Mouse (Mus musculus): ENCODE measurements around the gene Arhgap25.
"Not testable (repeated sequence)": the region's sequence is repeated elsewhere in the genome, so short reads cannot be mapped to it uniquely, and the experiment has no call there.

Gene Arhgap25

DNA sequence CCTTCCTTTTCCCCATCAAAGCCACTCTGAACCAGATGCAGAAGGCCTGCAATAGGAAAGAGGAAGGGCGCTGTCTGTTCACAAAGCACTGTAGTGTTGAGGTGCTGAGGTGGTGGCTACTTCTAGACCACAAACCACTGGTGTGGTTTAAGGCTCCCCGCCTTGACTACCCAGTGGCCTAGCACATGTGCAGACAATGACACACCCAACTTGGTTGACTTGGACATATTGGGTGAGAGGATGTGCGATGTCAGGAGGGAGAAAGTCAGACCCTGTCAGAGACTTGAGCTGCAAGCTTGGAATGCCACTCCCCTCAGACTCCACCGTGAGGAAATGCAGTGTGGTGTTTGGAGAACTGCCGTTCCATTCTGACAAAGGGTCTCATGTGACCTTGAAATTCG lies 8.1 kb upstream of the Arhgap25 start:
- CTCF ChIA-PET: interaction anchor here in 2 of 4 experiments (0.6 to 1.5 kb wide), 2 partner anchors 10 to 165 kb away, joined by 3 to 5 read pairs; no protein-coding TSS in a partner anchor
- POLR2A ChIA-PET: interaction anchor here in 3 of 4 experiments (0.6 to 2.0 kb wide), 4 partner anchors 11 to 742 kb away, joined by 3 to 6 read pairs (median 4); no protein-coding TSS in a partner anchor

DNA sequence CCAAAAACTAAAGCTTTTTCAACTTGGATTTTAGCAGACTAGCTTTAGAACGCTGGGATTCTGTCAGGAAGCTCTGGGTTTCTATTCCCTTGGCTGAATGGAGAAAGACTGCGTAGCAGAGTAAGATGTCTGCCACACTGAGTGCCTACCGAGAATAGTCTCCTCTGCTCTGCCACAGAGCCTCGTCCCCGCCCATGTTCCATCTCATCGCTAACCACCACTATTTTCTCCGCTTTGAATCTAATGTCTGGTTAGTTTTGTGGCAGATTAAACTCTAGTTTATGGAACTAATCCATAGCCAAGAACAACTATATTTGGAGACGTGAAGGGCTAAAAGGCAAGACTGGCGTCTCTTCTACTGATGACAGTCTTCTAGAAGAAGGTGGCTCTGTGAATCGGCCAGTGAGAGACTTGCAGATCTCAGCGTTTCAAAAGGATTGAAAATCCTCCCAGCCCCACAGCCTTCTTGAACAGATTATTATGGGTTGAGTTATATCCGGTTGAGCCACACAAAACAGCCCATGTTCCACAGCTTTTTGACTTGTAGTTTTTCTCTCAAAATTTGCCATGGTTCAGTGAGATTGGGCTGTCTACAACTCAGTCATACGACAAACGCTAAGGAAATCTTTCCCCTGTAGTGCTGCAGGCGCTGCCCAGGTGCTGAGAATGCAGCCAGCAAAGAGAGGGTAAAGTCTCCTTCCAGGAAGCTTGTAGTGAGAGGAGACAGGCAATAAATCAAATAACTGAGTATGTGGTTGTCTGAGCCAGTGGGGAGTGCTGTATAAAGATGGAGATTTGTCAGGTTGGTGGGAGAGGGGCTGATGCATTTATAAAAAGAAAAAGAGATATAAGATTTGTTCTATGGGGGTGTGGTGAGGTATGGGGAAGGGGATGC lies 5.6 kb upstream of the Arhgap25 start:
- ChIA-PET POLR2A (interaction anchor here in 1 of 4 experiments (1.0 kb wide), 1 partner anchor 8 kb away, joined by 3 read pairs; no protein-coding TSS in a partner anchor), CTCF (interaction anchor here in 1 of 4 experiments (0.5 kb wide), 1 partner anchor 52 kb away, joined by 3 read pairs; the partner anchor contains the start of gene Prokr1)

DNA sequence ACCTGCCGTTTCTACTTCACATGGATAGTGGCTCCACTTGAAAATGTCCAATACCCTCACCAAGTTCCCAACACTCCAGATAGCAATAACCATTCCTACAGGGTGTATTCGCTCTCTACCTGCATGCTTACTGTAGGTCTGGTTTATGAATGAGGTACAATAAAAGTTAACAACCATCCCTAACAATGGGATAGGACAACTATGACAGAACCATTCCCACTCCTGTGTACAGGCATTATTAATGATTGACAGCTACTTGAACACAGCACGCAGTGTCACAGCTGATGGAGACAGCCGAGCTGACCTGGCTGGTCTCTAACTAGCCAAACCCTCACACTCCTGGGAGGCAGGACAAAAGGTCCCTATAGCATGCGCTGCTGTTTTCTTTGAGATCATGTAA lies 4.6 kb upstream of the Arhgap25 start:
- POLR2A ChIA-PET: interaction anchor here in 1 of 4 experiments (0.5 to 1.0 kb wide), 2 partner anchors 9 to 17 kb away, joined by 3 to 5 read pairs; no protein-coding TSS in a partner anchor
- CTCF ChIA-PET: interaction anchor here in 2 of 4 experiments (0.5 to 0.6 kb wide), 2 partner anchors 29 to 53 kb away, joined by 3 to 5 read pairs; partner anchors contain the start of gene Prokr1 (in 1 of the 2)

DNA sequence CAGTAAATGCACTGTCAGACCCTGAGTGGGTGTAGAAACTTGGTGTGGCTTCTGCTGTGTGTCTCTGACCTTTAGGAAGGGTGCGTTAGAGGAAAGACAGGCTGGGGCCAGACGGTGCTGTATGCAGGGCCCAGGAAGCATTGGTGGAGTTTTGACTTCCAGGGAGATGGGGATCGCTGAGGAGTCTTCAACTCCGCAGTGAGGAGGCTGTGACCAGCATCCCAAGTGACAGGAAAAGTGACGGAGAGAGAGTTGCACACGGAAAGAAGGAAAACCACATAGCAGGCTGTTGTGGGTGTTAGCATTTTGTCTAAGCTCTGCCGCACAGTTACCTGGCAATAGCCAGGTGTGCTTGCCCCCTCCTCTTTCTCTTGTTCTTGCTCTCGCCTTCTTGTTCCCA lies 3.2 kb upstream of the Arhgap25 start:
- CTCF ChIA-PET: no interaction called here
- POLR2A ChIA-PET: interaction anchor here in 1 of 4 experiments (1.7 kb wide), 1 partner anchor 10 kb away, joined by 6 read pairs; no protein-coding TSS in a partner anchor

DNA sequence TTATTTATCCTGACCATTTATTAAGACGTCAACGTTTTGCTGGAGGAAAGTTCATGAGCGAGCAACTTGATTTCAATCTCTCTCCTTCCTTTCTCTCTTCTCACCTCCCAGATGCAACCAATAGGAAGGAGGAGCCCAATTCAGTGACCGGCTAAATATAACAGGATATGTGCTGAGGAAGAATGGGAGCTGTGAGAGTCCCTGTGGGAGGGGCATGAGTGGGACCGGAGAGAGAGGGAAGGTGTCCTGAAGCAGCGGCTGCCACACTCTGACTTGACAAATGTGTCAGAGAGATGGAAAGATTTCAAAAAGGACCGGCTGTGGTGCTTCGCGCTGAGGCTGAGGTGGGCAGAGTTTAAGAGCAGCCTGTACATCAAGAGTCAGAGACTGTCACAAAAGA lies 2.6 kb upstream of the Arhgap25 start:
- ChIA-PET POLR2A (interaction anchor here in 1 of 4 experiments (1.7 kb wide), 1 partner anchor 10 kb away, joined by 6 read pairs; no protein-coding TSS in a partner anchor), CTCF (no interaction called here)

DNA sequence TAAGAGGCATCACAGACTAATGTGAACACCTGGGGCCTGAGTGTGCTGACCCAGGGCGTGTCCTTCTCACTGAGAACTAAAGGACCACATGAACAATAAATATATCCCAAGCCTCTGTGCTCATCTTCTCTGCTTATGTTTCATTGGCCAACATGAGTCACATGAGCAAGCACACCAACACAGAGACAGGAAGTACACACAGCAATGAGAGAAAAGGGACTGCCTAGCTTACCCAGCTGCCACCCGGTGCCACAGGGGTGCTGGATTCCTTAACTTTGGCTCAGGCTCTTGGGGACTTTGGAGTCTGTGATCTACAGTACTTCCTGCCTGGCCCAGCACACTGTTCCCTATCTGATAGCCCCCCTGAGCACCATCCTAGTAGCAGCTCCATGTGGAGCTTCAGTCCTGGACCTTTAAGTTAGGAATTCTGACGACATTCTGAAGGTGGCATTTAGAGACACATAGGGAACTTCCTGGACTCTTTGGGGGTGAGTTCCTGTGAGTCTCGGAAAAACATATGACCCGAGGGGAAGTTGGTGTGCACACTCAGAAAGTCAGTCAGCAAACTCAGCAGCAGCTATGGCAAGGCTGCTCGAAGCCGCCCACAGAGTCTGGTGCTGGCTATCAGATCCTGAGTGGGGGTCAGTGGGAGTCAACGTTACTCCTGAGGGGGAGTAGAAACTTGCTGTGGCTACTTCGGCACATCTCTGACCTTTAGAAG lies 2.0 kb upstream of the Arhgap25 start:
- ChIA-PET POLR2A (no interaction called here), CTCF (no interaction called here)

DNA sequence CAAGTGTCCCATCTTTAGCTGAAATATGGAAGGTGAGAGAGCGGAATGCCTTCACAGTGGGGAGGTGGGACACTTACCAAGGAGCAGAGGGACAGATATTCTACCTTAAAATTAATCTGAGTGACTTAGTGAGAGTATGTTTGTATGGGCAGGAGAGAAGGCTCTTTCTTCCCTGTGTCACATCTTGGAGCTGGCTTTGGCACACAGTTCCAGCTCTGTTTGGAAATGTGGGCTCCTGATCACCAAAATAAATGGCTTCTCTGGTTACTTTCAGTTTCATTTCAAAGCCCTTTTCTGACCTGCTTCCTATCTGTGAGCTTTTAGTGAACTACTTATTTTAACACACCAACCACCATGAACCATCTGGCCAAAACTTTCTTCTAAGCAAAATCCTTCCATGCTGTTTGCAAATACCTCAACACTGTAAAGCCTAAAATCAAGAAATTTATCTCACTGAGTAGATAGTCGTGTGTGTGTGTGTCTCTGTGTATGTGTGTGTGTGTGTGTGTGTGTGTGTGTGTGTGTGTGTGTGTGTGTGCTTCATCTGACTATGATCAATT lies 1.5 kb downstream of the Arhgap25 start:
- POLR2A ChIA-PET: interaction anchor here in 1 of 4 experiments (0.5 to 1.5 kb wide), 3 partner anchors 13 to 374 kb away, joined by 3 read pairs; no protein-coding TSS in a partner anchor
- CTCF ChIA-PET: interaction anchor here in 3 of 4 experiments (0.6 to 0.7 kb wide), 3 partner anchors 176 to 324 kb away, joined by 3 read pairs; no protein-coding TSS in a partner anchor

DNA sequence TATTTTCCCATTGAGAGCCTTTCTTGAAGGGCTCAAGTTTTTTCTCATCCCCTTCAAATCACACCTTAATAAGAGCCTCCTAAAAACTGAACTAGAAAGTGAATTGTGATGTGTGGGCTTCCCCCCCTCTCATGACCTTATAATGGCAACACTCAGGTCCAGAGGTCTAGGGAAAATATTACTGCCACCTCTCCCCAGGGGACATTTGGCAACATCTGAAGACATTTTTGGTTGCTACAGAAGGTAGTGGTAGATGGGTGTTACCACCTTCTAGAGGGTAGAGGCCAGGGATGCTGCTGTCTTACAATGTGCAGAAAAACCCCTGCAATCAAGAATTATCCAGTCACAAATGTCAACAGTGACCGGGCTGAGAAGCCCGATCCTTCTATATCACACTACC lies 2.7 kb downstream of the Arhgap25 start:
- ChIA-PET CTCF (no interaction called here), POLR2A (interaction anchor here in 1 of 4 experiments (0.5 kb wide), 1 partner anchor 17 kb away, joined by 4 read pairs; no protein-coding TSS in a partner anchor)

DNA sequence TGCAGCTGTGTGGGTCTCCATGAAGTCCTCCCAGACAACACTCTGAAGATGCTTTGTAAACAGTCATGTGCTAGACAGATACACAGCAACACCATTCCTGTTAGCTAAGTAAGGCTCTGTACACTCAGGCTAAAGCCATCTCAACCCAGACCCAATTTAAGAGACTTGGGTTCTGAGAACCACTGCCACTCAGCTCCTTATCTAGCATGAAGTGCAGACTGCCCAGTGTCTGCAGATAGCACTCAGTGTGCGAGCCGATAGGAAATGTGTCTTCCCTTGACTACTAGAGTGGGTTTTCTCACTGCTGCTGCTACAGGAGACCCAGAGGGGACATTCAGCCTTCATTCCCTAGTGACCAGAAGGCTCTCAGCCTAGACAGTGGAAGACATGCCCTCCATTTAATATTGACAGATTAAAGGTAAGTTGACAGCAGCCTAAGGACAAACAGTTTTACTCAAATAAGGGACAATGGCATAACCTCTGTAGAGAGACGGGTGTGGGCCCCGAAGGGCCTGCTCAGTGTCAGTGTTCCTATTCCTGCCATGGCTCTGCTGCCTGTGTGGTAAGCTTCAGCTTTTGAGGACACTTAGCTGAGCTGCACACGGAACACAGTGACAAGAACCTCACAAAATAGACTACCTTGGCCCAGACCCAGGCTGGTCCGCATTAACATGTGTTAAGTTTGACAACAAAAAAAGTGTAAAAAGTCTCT lies 5.1 kb downstream of the Arhgap25 start:
- CTCF ChIA-PET: interaction anchor here in 2 of 4 experiments (0.5 to 2.5 kb wide), 3 partner anchors 20 to 91 kb away, joined by 3 to 6 read pairs (median 4); no protein-coding TSS in a partner anchor
- POLR2A ChIA-PET: interaction anchor here in 3 of 4 experiments (0.5 to 1.4 kb wide), 6 partner anchors 45 to 1031 kb away, joined by 3 to 7 read pairs (median 4); partner anchors contain the start of gene Rpn1 (in 1 of the 3)

DNA sequence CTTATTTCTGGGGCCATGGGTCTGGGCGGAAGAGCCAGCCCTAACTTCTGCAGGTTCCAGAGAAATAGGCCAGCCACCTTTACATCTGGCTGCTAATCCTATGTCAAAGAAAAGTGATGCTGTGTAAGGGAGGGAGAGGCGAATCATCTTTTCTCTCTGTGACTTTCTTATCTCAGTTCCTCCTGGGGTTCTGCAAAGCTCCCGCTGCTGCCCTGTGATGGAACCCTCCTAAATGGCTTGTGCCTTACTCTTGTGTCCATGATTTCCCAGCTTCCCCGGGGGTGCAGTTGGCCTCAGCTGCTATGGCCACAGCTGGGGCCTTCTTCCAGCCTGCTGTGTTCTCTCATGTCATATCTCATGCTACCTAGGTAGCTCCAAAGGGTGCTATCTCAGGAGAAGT lies 5.7 kb downstream of the Arhgap25 start:
- ChIA-PET CTCF (interaction anchor here in 2 of 4 experiments (0.6 to 2.5 kb wide), 2 partner anchors 24 to 90 kb away, joined by 4 to 6 read pairs; no protein-coding TSS in a partner anchor), POLR2A (interaction anchor here in 3 of 4 experiments (0.6 to 0.8 kb wide), 3 partner anchors 386 to 557 kb away, joined by 3 read pairs; partner anchors contain the start of gene Rpn1 (in 1 of the 3))

DNA sequence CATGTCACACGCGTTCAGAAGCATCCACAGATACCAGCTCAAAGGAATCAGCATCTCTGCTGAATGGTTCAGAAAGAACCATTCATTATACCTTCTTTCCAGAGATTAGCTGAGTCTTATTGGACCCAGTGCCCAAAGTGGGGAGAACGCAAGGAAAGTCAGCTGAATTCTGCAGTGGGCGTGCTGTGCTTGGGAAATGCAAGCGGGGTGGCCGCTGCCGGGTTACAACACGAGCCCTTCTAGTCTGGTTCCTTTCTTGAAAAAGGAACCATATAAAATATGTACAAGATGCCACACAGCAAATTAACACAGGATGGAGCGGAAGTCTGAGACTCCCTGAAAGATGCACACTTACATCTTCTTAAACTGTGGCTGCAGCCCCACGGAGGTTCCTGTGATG lies 7.9 kb downstream of the Arhgap25 start:
- POLR2A ChIA-PET: interaction anchor here in 2 of 4 experiments (0.6 to 1.3 kb wide), 2 partner anchors 20 to 514 kb away, joined by 3 to 4 read pairs; no protein-coding TSS in a partner anchor
- CTCF ChIA-PET: interaction anchor here in 2 of 4 experiments (0.7 to 1.0 kb wide), 2 partner anchors 12 to 59 kb away, joined by 3 to 4 read pairs; no protein-coding TSS in a partner anchor

DNA sequence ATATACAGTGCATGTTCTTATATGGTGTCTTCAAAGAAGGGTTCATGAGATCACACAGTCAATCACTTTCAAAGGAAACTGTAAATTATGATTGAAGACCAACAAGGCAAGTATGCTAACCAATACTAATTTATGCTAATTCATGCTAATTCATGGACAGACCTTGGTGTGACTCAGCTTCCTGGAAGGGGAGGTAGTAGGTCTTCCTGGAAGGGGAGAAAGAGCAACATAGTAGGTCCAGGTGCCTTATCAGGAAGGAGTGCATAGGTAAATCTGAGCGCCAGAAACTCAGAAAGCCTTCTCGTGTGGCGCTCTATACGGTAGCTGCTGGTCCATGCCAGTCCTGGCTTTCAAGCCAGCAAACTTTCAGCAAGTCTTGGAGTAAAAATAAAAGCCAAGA lies 8.8 kb downstream of the Arhgap25 start:
- ChIA-PET POLR2A (interaction anchor here in 1 of 4 experiments (1.3 kb wide), 1 partner anchor 21 kb away, joined by 4 read pairs; no protein-coding TSS in a partner anchor), CTCF (interaction anchor here in 1 of 4 experiments (1.0 kb wide), 1 partner anchor 58 kb away, joined by 3 read pairs; no protein-coding TSS in a partner anchor)

DNA sequence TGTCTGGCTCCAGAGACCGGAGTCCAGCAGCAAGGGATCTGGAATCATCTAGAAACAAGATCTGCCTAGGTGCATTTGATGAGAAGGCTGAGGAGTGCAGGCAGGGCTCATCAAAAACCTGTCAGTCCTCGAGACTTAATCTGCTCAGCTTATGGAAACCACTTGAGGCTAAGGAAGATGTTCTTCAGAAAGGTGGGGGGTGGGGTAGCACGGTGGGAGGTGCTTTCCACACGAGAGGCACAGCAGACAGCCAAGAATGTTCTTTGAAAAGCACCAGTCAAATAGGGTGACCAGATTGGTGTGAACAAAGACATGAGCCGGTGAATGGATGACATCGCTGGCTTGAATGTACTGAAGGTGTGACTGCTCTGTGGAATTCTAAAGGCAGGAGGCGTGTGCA lies 9.3 kb downstream of the Arhgap25 start:
- POLR2A ChIA-PET: interaction anchor here in 2 of 4 experiments (0.6 to 1.3 kb wide), 2 partner anchors 22 to 368 kb away, joined by 3 to 4 read pairs; no protein-coding TSS in a partner anchor
- CTCF ChIA-PET: interaction anchor here in 1 of 4 experiments (1.1 kb wide), 1 partner anchor 11 kb away, joined by 4 read pairs; no protein-coding TSS in a partner anchor

DNA sequence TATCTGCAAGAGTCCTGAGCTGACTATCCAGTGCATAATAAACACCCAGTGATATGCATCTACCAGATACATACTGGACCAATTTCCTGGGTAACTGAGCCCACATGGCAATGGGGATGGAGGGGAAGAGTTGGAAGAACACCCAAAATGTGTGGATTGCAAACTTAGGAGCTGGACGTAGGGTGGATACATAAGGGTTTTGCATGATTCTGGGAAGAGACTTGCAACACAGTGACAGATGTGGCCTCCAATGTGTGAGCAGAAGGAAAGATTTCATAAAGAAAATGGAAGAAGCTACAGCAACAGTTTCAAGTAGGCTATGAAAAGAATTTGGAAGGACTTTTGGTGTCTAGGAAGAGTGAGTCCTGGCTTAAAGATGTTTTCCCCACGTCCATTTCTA lies 10.0 kb downstream of the Arhgap25 start:
- CTCF ChIA-PET: interaction anchor here in 2 of 4 experiments (1.1 kb wide), 2 partner anchors 10 to 83 kb away, joined by 3 to 4 read pairs; no protein-coding TSS in a partner anchor
- POLR2A ChIA-PET: interaction anchor here in 1 of 4 experiments (0.6 kb wide), 1 partner anchor 369 kb away, joined by 3 read pairs; no protein-coding TSS in a partner anchor

DNA sequence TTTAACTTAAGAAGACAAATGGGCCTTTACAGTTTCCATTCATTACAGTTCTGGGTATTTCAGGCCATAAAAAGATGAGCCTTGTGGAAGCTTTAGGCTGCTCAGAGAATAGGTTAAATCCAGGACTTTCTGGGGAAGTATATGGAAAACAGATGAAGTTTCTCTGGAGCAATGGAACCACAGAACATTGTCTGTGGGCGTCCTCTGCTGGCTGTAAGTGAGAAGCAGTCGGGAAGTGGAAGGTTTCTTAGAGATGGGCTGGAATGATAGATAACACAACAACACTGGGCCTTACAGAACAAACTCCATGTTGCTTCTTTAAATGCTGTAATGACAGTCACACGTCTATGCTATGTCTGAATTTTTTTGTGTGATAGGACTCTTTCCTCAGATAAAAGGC lies 10.8 kb downstream of the Arhgap25 start:
- CTCF ChIA-PET: interaction anchor here in 1 of 4 experiments (1.1 kb wide), 1 partner anchor 82 kb away, joined by 3 read pairs; no protein-coding TSS in a partner anchor
- POLR2A ChIA-PET: no interaction called here

DNA sequence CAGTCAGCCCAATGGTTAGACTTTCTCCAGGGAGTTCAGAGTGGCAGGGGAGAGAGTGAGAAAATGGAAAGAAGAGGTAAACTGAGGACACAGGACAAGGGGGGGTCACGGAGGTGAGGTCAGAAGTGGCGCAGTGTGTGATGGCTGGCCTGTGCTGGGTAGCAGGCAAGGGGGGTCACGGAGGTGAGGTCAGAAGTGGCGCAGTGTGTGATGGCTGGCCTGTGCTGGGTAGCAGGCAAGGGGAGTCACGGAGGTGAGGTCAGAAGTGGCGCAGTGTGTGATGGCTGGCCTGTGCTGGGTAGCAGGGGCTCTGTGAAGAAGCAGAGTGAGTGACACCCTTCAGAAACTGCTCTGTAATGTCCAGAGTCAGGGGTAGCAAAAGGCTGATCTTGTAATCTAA lies 11.4 kb downstream of the Arhgap25 start:
- CTCF ChIA-PET, POLR2A ChIA-PET: not testable (repeated sequence)

DNA sequence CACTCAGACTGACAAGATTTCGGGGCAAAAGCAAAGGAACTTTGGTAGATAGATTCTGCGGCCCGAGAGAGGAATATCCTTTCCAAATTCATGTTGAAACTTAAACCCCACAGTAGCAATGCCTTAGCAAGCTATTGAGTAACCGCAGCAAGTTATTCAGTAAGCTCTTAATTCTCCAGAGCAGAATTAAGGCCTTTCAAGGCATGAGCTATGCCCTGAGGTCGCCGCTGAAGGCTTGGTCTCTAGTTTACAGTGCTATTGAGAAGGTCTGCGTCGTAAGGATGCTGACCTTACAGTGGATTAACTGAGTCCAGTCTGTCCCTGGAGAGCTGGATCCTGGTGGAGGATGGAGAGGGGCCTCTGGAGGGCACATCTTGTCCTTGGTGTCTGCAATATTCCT lies 12.5 kb downstream of the Arhgap25 start:
- ChIA-PET POLR2A (interaction anchor here in 2 of 4 experiments (0.6 to 1.4 kb wide), 3 partner anchors 11 to 188 kb away, joined by 3 to 5 read pairs (median 4); no protein-coding TSS in a partner anchor), CTCF (interaction anchor here in 2 of 4 experiments (0.6 to 3.6 kb wide), 6 partner anchors 34 to 483 kb away, joined by 3 to 12 read pairs (median 4); no protein-coding TSS in a partner anchor)

All from embryonic stem cell, embryonic (primary cell).